Mouse (Mus musculus) adrenal gland, adult 2 months (tissue): ENCODE measurements around the gene Lmna. TPM values are rescaled to one million over a fixed set of nuclear protein-coding genes. Genes with fewer than 3 reads are reported as not detected.
A peak's percentile ranks its signal among the peaks of the same experiment; 100 is the strongest.

ENCODE experiments used
- DNase-seq: peaks from one replicate; pipeline ENCODE4 v3.0.0; 2021
- microRNA-seq, 2 experiments: library from miRNA; unstranded; fragments of <30 nt; microRNA quantifications; one replicate each; pipeline ENCODE4 v1.2.0; 2021
- polyA plus RNA-seq: library from polyadenylated mRNA; depleted of rRNA; stranded (reverse); fragments of >200 nt; gene quantifications from 2 replicates; pipeline ENCODE4 v1.2.3, GENCODE M21; 2012; rRNA removed
- total RNA-seq, 2 experiments: library from RNA; stranded (reverse); gene quantifications; 2 replicates each; pipeline ENCODE4 v1.2.3; 2021

Lmna gene
- total and polyA plus RNA-seq, 3 experiments, result 78.2 to 170 (median 158) TPM

GRCm38 (mm10) chr3:88447676-88448183, 62.0 kb downstream of the Lmna start:
- no peak for DNase-seq

GRCm38 (mm10) chr3:88446471-88447123, 63.2 kb downstream of the Lmna start:
- no peak for DNase-seq

GRCm38 (mm10) chr3:88442888-88443287, 66.9 kb downstream of the Lmna start:
- no peak for DNase-seq

- DNase-seq, result no peak
These were observed 67.3 kb downstream of the Lmna start for GRCm38 (mm10) chr3:88442488-88442887.

GRCm38 (mm10) chr3:88440500-88441381, 69.0 kb downstream of the Lmna start:
- DNase-seq, result peak; percentile 85

- no peak for DNase-seq
These were observed 70.2 kb downstream of the Lmna start for GRCm38 (mm10) chr3:88439582-88439981.

GRCm38 (mm10) chr3:88437454-88437853, 72.3 kb downstream of the Lmna start:
- no peak for DNase-seq

GRCm38 (mm10) chr3:88436395-88437201, 73.2 kb downstream of the Lmna start:
- DNase-seq, result peak; percentile 85

GRCm38 (mm10) chr3:88435515-88435914, 74.2 kb downstream of the Lmna start:
- no peak for DNase-seq

Small RNA genes within 50 kb of the gene (microRNA-seq; reads per million reads assigned to microRNA genes)
- gene Mir1905 (0 reads per million in 2 experiments), gene Mir7011 (0 to 0.41 reads per million in 2 experiments)

Other genes with a start within 250 kb of the Lmna start
- 1 to 10 TPM; 1.7 to 1.9 TPM for gene Gm38392, start 222.7 kb downstream of the Lmna start, total RNA-seq
- gene Gm38392, start 222.7 kb downstream of the Lmna start, polyA plus RNA-seq, result 0.26 TPM in 1 of 2 replicates, not detected in the other
- gene Tsacc, start 213.0 kb downstream of the Lmna start, total RNA-seq, result 10 to 100 TPM in 1 of 2 experiments, 1 to 10 TPM in 1; 5.7 to 10.6 TPM
- gene Tsacc, start 213.0 kb downstream of the Lmna start, polyA plus RNA-seq, result 1.9 and 2.3 TPM in 2 replicates
- gene Cct3, start 212.8 kb downstream of the Lmna start, total RNA-seq, result 100 to 1,000 TPM; 218 to 316 TPM
- gene Cct3, start 212.8 kb downstream of the Lmna start, polyA plus RNA-seq, result 48.9 and 64.9 TPM in 2 replicates
- gene Glmp, start 184.9 kb downstream of the Lmna start, total RNA-seq, result 100 to 1,000 TPM; 229 to 231 TPM
- gene Glmp, start 184.9 kb downstream of the Lmna start, polyA plus RNA-seq, result 145 and 186 TPM in 2 replicates
- gene Tmem79, start 173.8 kb downstream of the Lmna start, total RNA-seq, result 10 to 100 TPM; 13.9 to 14.1 TPM
- 20.1 and 22.3 TPM in 2 replicates for gene Tmem79, start 173.8 kb downstream of the Lmna start, polyA plus RNA-seq
- 10 to 100 TPM; 42.9 to 47.5 TPM for gene Smg5, start 173.7 kb downstream of the Lmna start, total RNA-seq
- 56.3 and 60.2 TPM in 2 replicates for gene Smg5, start 173.7 kb downstream of the Lmna start, polyA plus RNA-seq
- gene Paqr6, start 145.4 kb downstream of the Lmna start, total RNA-seq, result 1 to 10 TPM; 1.1 to 4.7 TPM
- gene Paqr6, start 145.4 kb downstream of the Lmna start, polyA plus RNA-seq, result 13.5 and 20.0 TPM in 2 replicates
- gene Bglap3, start 137.2 kb downstream of the Lmna start, total RNA-seq, result 1 to 10 TPM in 1 of 2 experiments, under 1 TPM in 1; 0.63 to 1.2 TPM
- not detected in 2 replicates for gene Bglap3, start 137.2 kb downstream of the Lmna start, polyA plus RNA-seq
- 1 to 10 TPM in 1 of 2 experiments, not detected in 1; 2.2 TPM for gene Bglap2, start 131.3 kb downstream of the Lmna start, total RNA-seq
- gene Bglap2, start 131.3 kb downstream of the Lmna start, polyA plus RNA-seq, result 0.28 TPM in 1 of 2 replicates, not detected in the other
- 1 to 10 TPM in 1 of 2 experiments, under 1 TPM in 1; 0.86 to 3.4 TPM for gene Bglap, start 125.5 kb downstream of the Lmna start, total RNA-seq
- gene Bglap, start 125.5 kb downstream of the Lmna start, polyA plus RNA-seq, result 1.1 TPM in 1 of 2 replicates, not detected in the other
- 10 to 100 TPM; 31.1 to 43.0 TPM for gene Pmf1, start 99.6 kb downstream of the Lmna start, total RNA-seq
- 75.8 and 77.4 TPM in 2 replicates for gene Pmf1, start 99.6 kb downstream of the Lmna start, polyA plus RNA-seq
- gene Slc25a44, start 84.8 kb downstream of the Lmna start, total RNA-seq, result 10 to 100 TPM; 51.1 to 59.4 TPM
- gene Slc25a44, start 84.8 kb downstream of the Lmna start, polyA plus RNA-seq, result 40.7 and 40.9 TPM in 2 replicates
- 10 to 100 TPM in 1 of 2 experiments, 1 to 10 TPM in 1; 8.8 to 14.3 TPM for gene Sema4a, start 48.8 kb downstream of the Lmna start, total RNA-seq
- 31.8 and 42.4 TPM in 2 replicates for gene Sema4a, start 48.8 kb downstream of the Lmna start, polyA plus RNA-seq
- gene Mex3a, start 22.4 kb upstream of the Lmna start, total RNA-seq, result 1 to 10 TPM; 2.3 to 3.2 TPM
- gene Mex3a, start 22.4 kb upstream of the Lmna start, polyA plus RNA-seq, result 1.7 and 2.1 TPM in 2 replicates
- not detected for gene Rab25, start 38.3 kb upstream of the Lmna start, total RNA-seq
- gene Rab25, start 38.3 kb upstream of the Lmna start, polyA plus RNA-seq, result 0.09 and 0.10 TPM in 2 replicates
- gene Lamtor2, start 43.1 kb upstream of the Lmna start, total RNA-seq, result 100 to 1,000 TPM; 153 to 154 TPM
- 107 and 117 TPM in 2 replicates for gene Lamtor2, start 43.1 kb upstream of the Lmna start, polyA plus RNA-seq
- 100 to 1,000 TPM in 1 of 2 experiments, 10 to 100 TPM in 1; 61.1 to 100 TPM for gene Ubqln4, start 43.8 kb upstream of the Lmna start, total RNA-seq
- gene Ubqln4, start 43.8 kb upstream of the Lmna start, polyA plus RNA-seq, result 77.9 and 96.2 TPM in 2 replicates
- gene Ssr2, start 65.9 kb upstream of the Lmna start, total RNA-seq, result 100 to 1,000 TPM; 178 to 218 TPM
- gene Ssr2, start 65.9 kb upstream of the Lmna start, polyA plus RNA-seq, result 110 and 151 TPM in 2 replicates
- 10 to 100 TPM; 26.3 to 33.3 TPM for gene Arhgef2, start 96.0 kb upstream of the Lmna start, total RNA-seq
- gene Arhgef2, start 96.0 kb upstream of the Lmna start, polyA plus RNA-seq, result 35.9 and 37.5 TPM in 2 replicates
- gene Rxfp4, start 143.2 kb upstream of the Lmna start, total RNA-seq, result not detected
- not detected in 2 replicates for gene Rxfp4, start 143.2 kb upstream of the Lmna start, polyA plus RNA-seq
- 10 to 100 TPM; 43.2 to 67.9 TPM for gene Khdc4, start 175.8 kb upstream of the Lmna start, total RNA-seq
- gene Khdc4, start 175.8 kb upstream of the Lmna start, polyA plus RNA-seq, result 55.7 and 61.4 TPM in 2 replicates
- gene Rit1, start 206.9 kb upstream of the Lmna start, total RNA-seq, result 10 to 100 TPM; 49.2 to 58.9 TPM
- 41.4 and 41.5 TPM in 2 replicates for gene Rit1, start 206.9 kb upstream of the Lmna start, polyA plus RNA-seq